Mouse (Mus musculus) midbrain, embryonic 15.5 days (tissue): ENCODE results near the gene Sox14. TPM values are rescaled to one million over a fixed set of nuclear protein-coding genes. Genes with fewer than 3 reads are reported as not detected.

ENCODE experiments used
- ATAC-seq: fragments of 200-750 bp; cut with Nextera tagmentation; replicated peaks from 2 replicates; pipeline ENCODE4 v1.8.0; 2017; ENCODE audit warnings: moderate TSS enrichment
- H3K27ac ChIP-seq: fragments of 300-500 bp; sonication (generic); 2 replicates; pipeline ENCODE4 v1.5.1; 2015; ENCODE audit warnings: mild to moderate bottlenecking, inconsistent platforms
- H3K27me3 ChIP-seq: fragments of 300-500 bp; sonication (generic); replicated peaks from 2 replicates; pipeline ENCODE4 v1.6.1; 2015; ENCODE audit warnings: inconsistent platforms
- H3K36me3 ChIP-seq: fragments of 300-500 bp; sonication (generic); replicated peaks from 2 replicates; pipeline ENCODE4 v1.6.1; 2015; ENCODE audit warnings: inconsistent platforms
- H3K4me1 ChIP-seq: fragments of 300-500 bp; sonication (generic); 2 replicates; pipeline ENCODE4 v1.6.1; 2015; ENCODE audit warnings: inconsistent platforms
- H3K4me2 ChIP-seq: fragments of 300-500 bp; sonication (generic); 2 replicates; pipeline ENCODE4 v1.6.1; 2015; ENCODE audit warnings: inconsistent platforms, mild to moderate bottlenecking, moderate library complexity
- H3K4me3 ChIP-seq: fragments of 300-500 bp; sonication (generic); 2 replicates; pipeline ENCODE4 v1.5.1; 2015; ENCODE audit warnings: mild to moderate bottlenecking, inconsistent platforms
- H3K9ac ChIP-seq: fragments of 300-500 bp; sonication (generic); 2 replicates; pipeline ENCODE4 v1.6.1; 2015; ENCODE audit warnings: mild to moderate bottlenecking, inconsistent platforms
- H3K9me3 ChIP-seq: fragments of 300-500 bp; sonication (generic); 2 replicates; pipeline ENCODE4 v1.6.1; 2016; ENCODE audit warnings: inconsistent platforms
- WGBS: fragments of 180-500 bp; shearing (Covaris S2); methylation state at CpG from one replicate; pipeline ENCODE4 v1.1.7; 2015; ENCODE audit warnings: mixed read lengths; 5-methylcytosine and 5-hydroxymethylcytosine counted together
- polyA plus RNA-seq: library from polyadenylated mRNA; unstranded; fragments of >200 nt; fragmentation: Nextera tagmentation; extraction: Ambion mirVana; gene quantifications from 2 replicates; pipeline ENCODE4 v1.2.1, GENCODE M21; 2015

Sox14 gene
- polyA plus RNA-seq, 1 experiment from 2014 or later, result 90.2 TPM

DNA sequence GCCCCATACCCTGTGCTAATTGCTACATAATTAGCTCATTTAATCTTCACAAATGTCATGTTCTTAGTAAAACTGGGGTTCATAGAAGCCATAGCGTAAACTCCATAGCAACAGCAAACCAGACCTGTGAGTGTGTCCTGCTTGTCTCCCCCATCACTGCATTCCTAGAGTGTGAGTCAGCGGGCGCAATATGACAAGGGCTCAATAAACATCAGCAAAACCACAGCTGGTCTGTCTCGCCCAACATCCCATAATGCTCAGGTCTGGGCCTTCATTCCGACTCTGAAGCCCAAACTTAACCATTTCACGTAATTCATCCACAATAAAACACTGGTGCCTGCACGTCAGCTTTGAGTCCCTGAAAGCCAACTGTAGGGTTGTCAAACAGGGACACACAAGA lies 37.1 kb downstream of the Sox14 start:
- H3K9ac ChIP-seq, result no peak overlapping the region
- 81% methylated on average over 7 of the region's 7 CpGs for WGBS

DNA sequence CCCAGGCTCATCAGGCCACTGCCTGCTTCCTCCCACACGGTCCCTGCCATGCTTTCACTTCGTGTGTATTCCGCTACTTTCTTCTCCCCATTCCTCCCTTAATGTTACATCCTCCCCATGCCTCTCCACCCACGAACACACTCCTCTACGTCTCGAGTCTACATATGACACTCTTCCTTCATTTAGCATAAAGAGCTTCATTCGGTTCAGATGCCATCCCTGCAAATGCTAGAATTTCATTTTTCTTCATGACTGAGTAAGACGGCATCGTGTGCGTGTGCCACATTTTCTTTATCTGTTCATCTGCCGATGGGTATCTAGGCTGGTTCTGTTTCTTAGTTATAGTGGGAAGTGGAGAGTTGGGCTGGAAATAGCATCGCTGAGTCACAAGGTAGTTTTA lies 39.3 kb downstream of the Sox14 start:
- WGBS, result 92% methylated on average over 12 of the region's 12 CpGs
- no peaks in the 10 kb centered on the region for H3K9me3 ChIP-seq
- H3K27ac ChIP-seq, result no peak overlapping the region
- H3K27me3 ChIP-seq, result no peaks in the 10 kb centered on the region
- ATAC-seq, result no peak
- no peaks in the 10 kb centered on the region for H3K36me3 ChIP-seq
- H3K9ac ChIP-seq, result no peak overlapping the region
- 0 out of 2 replicates have a peak, but pooled peaks cover 5% of the 10 kb centered on the region for H3K4me1 ChIP-seq
- no peak overlapping the region for H3K4me3 ChIP-seq
- H3K4me2 ChIP-seq, result no peak overlapping the region

More for the DNA sequence above, 37.1 kb downstream of the Sox14 start:
- Histone ChIP-seq H3K27me3 (no peaks in the 10 kb centered on the region), H3K4me3 (no peak overlapping the region), H3K9me3 (no peaks in the 10 kb centered on the region), H3K27ac (no peak overlapping the region), H3K4me1 (0 out of 2 replicates have a peak, but pooled peaks cover 5% of the 10 kb centered on the region), H3K36me3 (no peaks in the 10 kb centered on the region), H3K4me2 (no peak overlapping the region)
- ATAC-seq, result no peak

DNA sequence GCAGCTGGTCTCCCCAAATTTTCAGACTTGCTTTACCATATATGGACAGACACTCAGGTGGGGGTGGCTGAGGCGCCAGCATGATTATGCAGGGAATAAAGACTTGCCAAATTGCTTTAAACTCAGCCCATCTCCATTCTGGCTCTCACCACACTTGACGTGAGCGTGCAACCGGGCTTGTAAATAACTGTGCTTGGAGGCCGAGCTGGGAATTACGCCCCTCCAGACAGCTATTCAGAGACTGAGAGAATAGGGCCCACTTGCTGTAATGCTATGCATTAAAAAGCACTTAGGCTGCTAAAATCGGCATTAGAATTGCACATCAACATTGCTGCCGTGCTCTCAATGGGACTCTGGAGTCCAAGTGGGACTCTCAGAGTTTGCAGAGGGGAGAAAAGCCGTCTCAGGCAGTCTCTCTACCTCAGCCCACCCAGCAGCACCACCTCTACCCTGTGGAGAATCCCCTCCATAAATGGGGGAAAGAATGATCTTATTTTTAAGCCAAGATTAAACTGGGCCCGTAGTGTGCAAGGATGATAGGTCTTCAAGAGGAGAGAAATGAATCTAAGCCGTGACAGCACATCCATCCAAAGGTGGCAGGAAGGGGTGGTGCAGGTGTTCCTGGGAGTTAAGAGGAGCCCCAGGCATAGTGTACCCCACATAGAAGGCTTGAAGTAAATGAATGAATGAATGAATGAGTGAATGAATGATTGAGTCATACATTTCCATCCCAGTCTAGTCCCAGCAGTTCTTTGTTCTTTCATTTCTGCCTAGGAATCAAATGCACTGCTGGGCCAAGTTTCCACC lies 40.1 kb downstream of the Sox14 start:
- WGBS, result 43% methylated on average over 11 of the region's 11 CpGs
- Histone ChIP-seq H3K4me3 (no peak overlapping the region), H3K27me3 (no peaks in the 10 kb centered on the region), H3K9me3 (no peaks in the 10 kb centered on the region), H3K4me2 (no peak overlapping the region), H3K36me3 (no peaks in the 10 kb centered on the region), H3K9ac (no peak overlapping the region), H3K27ac (no peak overlapping the region), H3K4me1 (0 out of 2 replicates have a peak, but pooled peaks cover 5% of the 10 kb centered on the region)
- no peak for ATAC-seq

Other genes starting within 250 kb of the Sox14 start
- 8.8 and 10.8 TPM in 2 replicates for gene Dzip1l, start 246.7 kb downstream of the Sox14 start, polyA plus RNA-seq
- not detected in 2 replicates for gene Cldn18, start 158.9 kb downstream of the Sox14 start, polyA plus RNA-seq